Mouse (Mus musculus) heart, postnatal 36 days (tissue): Measurements from ENCODE around the gene Zmynd11. TPM values are rescaled to one million over a fixed set of nuclear protein-coding genes. Genes with fewer than 3 reads are reported as not detected.

Experiments used
- DNase-seq, 2 experiments: peaks; one replicate each; pipeline ENCODE4 v3.0.0; 2021 to 2022
- intact Hi-C: fragments of 180-260 bp; cut with DNase I; formaldehyde crosslinking; loops from one replicate; pipeline ENCODE4 v1.15.1; 2025
- total RNA-seq, 2 experiments: library from RNA; stranded (reverse); gene quantifications; 2 replicates each; pipeline ENCODE4 v1.2.3; 2021

Zmynd11 gene
- total RNA-seq, 2 experiments from 2014 or later: 122 to 126 TPM

DNA sequence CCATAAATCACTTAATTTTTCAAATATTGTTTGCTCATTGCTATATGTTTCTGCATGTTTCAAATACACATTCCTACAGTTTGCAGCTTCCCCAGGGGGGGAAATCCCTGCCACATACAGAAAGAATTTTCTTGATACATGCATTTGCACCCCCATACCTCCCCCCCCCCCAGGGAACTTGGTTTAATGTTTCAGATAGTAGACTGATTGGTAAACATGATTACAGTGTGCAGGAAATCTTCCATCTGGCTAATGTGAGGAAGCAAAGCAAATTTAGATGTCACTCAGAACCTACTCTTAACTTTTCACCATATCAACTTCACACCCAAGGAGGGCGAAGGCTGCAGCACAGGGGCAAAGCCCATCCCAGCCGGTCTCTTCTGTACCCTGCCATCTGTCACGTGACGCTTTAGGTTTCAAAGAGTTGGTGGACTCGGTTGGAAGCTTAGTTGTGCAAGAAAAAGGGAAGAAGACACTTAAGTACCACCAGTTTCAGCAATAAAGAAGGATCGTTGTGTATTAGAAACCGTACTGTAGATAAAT is 97.1 kb downstream of the Zmynd11 start:
- DNase-seq: no peak
- intact Hi-C loops: no loop called here

DNA sequence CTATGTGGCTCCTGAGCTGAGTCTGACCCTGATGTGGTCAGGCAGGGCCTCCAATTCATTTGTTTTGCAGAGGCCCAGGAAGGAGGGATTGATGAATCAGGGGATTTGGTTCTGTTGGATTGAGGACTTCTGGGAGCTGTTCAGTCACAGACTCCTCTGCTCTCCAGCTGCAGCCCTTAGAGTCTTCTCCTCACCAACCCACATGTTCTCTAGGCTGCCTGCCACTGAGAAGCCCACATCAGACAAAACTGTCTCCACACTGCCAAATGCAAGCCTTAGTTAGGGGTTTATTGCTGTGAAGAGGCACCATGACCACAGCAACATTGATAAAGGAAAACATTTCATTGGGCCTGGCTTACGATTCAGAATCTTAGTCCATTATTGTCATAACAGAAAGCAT is 101.5 kb downstream of the Zmynd11 start:
- no peak for DNase-seq
- intact Hi-C loops: no loop called here

DNA sequence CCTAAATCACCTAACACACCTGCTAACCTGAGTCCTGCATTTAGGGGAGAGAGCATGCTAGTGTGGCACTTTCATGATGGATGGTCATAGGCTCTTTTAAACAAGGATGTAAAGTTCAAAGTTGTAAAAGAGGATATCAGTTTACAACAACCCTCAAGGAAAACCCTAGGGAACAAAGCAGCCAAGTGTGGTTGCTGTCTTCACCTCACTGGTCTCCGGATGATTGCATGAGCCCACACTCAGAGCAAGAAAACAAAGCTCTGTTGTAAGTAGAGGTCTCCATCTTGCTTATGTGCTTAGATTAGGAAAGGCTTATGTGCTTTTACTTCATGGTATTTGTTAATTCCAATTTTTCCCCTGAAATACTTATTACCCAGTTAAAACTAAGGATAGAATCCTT is 104.4 kb downstream of the Zmynd11 start:
- intact Hi-C loops: no loop called here
- DNase-seq: no peak

DNA sequence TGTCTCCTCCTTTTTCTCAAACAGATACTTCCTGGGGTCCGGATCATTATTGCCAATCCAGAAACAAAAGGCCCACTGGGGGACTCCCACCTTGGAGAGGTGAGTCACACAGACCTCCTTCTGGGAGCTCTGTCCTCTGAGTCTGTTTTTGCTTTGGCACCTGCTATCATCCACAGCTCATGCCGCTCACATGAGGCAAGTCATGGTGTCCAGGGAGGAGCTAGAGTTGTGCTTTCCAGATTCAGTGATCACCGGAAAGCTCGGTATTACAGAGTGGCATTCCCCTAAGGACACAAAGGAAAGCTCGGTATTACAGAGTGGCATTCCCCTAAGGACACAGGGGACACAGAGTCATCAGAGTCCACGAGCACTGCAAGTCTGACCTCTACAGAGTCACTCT is 108.5 kb downstream of the Zmynd11 start:
- DNase-seq: no peak

DNA sequence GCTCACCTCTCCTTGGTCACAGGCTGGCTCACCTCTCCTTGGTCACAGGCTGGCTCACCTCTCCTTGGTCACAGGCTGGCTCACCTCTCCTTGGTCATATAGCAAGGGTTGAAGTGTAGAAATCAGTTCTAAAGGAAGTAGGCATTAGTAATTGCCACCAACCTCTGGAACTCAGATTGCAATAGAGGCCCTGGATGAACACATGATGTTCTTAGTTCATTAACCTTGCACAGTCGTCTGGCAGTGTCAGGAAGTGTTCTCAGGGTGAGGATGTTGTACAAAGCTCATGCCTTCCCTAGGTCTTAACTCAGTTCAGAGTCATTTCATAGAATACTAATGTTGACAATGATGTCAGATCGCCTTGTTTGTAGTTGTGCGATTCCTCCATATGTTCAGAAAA is 112.1 kb downstream of the Zmynd11 start:
- intact Hi-C loops: no loop called here

More for the DNA sequence above, 108.5 kb downstream of the Zmynd11 start:
- intact Hi-C loops: no loop called here

DNA sequence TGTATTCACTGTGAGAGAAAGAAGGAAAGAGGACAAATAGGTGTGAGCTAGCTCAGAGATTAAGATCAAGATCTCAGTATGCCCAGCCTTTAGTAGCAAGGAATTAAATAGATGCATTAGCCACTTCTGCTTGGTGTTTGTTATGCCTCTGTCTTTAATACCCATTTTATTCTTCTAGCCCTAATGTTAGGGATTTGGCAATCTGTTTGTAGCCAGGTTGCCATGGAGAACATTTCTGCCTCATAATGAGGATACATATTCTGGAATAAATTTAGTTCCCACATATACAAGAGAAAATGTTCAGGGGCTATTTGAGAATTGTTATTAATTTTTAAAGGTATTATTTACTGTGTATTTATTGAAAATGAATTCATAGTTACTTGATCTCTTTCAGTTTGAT is 114.5 kb downstream of the Zmynd11 start:
- intact Hi-C loops: no loop called here
- no peak for DNase-seq

More for the DNA sequence above, 112.1 kb downstream of the Zmynd11 start:
- no peak for DNase-seq

DNA sequence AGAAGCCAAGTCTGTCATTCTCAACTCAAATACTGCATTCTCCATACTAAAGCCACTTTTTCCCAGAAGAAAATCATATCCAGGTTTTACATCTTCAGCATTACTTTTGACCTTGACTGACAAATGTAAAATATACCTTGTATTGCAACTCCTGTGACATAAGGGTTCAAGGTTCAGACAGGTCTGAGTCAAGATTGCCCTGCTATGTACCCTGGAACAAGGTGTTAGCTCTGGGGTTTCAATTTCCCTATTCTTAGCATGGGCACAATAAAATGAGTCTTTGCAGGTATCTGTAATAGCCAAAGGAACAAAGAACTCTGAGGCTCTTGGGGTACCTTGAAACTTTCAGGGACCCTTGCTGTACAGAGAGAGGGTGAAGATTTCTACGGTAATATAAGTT is 115.2 kb downstream of the Zmynd11 start:
- intact Hi-C loops: no loop called here
- DNase-seq: no peak

DNA sequence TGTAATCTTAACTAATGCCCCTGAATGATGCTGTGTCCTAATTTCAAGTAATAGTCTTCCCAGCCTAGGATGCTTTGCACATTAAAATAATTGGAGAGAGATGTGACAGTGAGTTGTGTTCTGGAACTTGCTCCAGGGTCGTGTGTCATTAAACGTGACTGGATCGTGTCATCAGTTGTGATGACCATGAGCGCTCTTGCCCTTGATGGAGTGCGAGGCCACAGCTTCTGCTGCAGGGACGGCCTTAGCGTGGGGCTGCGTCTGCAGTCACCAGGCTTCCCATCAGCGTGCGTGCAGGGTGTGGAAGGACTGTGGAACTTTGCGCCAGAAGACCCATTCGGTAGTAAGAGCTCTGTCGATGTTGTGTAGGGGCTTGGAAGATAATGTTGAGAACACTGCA is 116.4 kb downstream of the Zmynd11 start:
- intact Hi-C loops: no loop called here

DNA sequence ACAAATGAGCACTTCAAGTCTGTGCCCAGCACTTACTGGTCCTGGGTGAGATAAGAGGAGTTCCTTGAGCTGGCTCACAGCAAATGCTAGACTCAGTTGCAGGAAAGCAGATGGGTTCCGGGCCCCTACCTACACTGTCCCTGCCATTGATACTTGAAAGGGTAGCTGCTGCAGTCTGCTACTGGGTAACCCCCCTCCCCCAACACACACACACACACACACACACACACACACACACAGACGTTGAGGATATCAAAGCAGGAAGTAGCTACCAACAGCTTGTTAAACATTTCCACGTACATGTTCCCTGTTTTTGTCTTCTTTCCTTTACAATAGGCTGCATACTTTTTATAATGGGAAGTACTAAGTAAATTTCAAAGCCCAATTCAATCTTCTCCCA is 127.2 kb downstream of the Zmynd11 start:
- no peak for DNase-seq
- intact Hi-C loops: loop anchor here (2.0 to 5.0 kb wide), 2 partner anchors 209 to 455 kb away; no protein-coding TSS in a partner anchor

More for the DNA sequence above, 116.4 kb downstream of the Zmynd11 start:
- DNase-seq: no peak

DNA sequence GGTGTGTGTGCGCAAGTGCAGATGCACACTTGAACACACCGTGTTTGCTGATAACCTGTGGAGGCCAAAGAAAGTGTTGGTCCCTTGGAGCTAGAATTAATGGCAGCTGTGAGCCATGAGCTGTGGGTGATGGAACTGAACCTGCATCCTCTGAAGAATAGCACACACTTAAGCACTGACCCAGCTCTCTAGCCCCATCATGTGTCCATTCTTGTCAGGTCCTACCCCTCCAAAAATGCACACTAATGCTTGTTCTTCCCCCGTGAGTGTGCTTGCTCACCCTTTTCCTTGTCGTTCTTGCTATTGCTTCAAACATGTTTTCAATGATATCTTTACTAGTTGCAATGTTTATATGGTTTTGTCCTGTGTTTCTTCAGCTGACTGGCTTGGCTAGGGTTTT is 128.6 kb downstream of the Zmynd11 start:
- intact Hi-C loops: loop anchor here (2.0 to 5.0 kb wide), 2 partner anchors 211 to 454 kb away; no protein-coding TSS in a partner anchor
- DNase-seq: peak; percentile 10 to 11

DNA sequence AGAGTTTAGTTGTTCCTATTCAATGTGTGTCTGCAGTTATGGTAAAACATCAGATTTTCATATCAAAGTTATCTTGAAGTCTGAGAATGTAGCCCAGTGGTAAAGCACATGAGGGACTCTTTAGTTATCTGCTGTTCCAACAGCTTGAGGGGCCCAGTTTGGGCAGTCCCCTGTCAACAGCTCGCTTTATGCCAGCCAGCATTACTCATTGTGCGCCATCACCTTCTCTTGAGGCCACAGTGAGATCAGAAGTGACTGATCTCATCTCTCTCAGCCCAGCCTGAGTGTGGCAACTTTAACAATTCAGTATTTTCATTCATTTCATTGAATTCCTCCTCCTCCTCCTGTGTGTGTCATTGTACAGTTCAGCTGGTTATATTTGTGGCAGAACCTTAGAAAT is 129.2 kb downstream of the Zmynd11 start:
- intact Hi-C loops: loop anchor here (2.0 to 5.0 kb wide), 2 partner anchors 211 to 453 kb away; no protein-coding TSS in a partner anchor

More for the DNA sequence above, 129.2 kb downstream of the Zmynd11 start:
- DNase-seq: no peak
